Mouse (Mus musculus) ZHBTc4 (cell line): ENCODE data around the gene Gin1.

Experiments used
- DNase-seq: peaks from one replicate; pipeline ENCODE4 v3.0.0-alpha.2; 2011; ENCODE audit warnings: low read depth, low spot score

Gene Gin1

DNA sequence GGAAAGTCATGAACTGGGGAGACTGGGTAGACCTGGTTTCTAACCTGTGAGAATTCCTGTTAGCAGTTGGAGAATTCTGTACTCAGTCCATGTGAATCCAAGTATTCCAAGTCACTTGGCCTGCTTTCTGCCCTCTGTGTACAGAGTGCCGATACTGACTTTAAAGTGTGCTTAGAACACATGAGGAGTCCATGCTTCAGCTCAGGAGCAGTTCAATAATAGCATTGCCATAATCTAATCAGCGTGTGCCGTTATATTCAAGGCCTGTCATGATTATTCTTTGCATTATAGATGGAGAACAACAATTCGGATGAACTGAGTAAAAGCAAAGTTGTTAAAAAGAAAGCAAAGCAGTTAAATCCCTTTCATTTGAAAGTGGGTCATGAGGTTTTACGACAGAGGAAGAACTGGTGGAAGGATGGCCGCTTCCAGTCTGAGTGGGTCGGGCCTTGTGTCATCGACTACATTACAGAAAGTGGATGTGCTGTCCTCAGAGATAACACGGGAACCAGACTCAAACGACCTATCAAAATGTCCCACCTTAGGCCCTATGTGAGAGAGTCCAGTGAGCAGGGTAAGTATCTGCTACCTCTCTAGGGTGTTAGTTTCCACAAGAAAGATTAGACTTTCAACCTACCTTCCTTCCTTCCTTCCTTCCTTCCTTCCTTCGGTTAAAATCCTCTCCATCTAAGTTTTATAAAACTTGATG is 15.9 kb downstream of the Gin1 start:
- DNase-seq: no peak

GRCm38 (mm10) chr1:97787674-97788073 is 17.7 kb downstream of the Gin1 start:
- no peak for DNase-seq

DNA sequence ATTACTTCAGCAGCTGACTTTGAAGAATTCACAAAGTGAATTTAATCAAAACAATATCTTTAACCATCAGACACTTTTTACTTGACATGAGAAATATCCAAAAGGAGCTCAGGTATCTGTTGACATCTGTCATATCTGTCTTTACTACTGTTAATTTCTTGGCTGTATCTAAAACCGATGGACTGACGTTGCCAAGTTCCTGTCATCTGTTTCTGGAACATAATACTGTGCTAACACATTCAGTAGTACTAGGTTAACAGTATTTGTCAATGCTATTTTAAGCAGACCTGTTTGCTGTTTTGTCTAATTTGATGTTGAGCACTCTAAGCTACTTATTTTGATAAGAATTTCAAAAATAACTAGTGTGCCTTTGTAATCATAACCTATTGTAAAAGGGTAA is 18.5 kb downstream of the Gin1 start:
- DNase-seq: no peak

GRCm38 (mm10) chr1:97794110-97794509 is 24.1 kb downstream of the Gin1 start:
- peak; percentile 75 for DNase-seq

GRCm38 (mm10) chr1:97795936-97796335 is 26.0 kb downstream of the Gin1 start:
- DNase-seq: no peak

DNA sequence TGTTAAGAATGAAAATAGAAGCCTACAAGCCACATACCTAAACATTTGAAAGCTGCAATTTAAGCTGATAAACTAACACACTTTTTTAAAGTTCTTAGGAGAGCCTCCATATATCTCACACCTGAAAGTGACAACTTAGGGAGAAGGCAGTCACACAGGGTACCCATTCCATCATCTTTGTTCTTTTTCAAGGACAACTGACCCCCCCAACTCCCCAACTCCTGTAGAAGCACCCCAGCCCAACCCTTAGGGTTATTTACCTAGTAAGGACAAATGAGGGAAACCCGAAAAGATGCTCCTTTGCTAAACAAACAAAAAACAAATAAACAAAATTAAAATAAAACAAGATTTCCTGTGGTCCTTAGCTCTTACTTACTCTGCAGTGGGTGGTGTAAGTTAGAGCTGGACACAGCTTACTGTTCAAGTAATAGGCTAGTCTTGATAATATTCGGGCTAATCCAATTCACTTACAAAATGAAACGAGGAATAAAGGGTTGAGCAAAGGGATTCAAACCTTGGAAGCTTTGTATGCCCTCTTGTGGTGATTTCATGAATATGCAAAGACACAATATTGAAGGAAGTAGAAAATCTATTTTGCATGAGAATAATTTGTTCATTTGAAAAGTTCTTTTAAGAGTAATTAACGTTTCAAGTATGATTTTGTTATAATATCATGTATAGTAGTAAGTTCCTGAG is 32.4 kb downstream of the Gin1 start:
- DNase-seq: no peak

DNA sequence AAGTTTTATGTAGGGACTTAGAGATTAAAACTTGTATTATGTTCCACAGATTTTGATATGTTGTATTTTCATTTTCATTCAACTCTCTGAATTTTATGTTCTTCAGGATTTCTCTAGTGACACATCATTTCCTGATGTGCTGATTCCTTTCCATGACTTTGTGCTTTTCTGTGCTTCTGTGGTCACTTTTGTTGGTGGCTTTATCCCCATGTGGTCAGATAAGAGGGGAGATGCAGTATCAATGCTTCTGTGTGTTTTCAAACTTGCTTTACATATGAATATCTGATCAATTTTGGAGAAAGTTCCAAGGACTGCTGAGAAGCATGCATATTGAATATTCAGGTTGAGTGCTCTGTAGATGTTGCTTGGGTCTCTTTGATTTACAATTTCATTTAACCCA is 34.5 kb downstream of the Gin1 start:
- DNase-seq: no peak

DNA sequence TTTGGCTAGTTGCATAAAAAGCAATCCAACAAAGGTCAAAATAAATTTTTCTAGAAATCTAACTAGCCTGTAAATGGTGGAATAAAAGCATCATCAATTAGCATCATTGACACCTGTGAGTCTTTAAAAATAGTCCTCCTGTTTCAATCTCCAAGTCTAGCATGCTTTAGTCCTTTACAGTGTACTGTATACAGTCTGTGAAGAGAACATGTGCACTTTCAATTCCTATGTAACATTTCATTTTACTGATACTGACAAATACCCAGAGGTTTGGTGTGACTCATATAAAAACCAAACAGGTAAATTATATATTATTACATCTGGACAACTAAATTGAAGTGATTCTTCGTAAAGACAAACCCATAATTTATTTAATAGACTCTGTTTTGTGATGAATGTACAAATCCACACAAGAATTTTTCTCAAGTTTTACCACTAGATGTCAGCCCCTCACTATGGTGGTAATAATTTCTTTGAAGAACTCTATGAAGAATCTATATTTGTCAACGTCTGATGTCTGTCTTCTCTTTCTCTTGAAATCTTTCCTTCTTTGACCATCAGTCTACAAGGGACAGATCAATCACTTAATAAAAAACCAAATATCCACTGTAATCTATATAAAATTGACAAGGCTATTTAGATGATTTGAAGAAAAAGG is 39.4 kb downstream of the Gin1 start:
- DNase-seq: no peak

- no peak for DNase-seq
These were observed 51.3 kb downstream of the Gin1 start for GRCm38 (mm10) chr1:97821282-97821681.

DNA sequence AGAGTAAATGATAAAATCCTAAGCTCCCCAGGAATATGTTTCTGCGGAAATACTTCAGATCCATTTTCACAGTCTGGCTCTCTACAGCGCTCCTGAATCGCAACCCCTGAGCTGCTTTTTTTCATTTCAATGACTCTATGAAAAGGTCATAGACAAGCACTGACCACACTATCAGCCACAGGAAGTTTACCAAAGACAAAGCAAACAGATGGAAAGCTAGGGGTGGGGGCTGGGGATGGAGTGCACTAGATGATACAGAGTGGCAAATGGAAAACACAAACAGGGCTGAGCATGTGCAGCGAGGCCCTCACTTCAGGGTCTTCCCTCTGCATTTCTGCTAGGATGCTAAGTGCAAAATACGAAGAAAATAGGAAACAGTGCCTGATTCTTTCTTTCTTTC is 52.2 kb downstream of the Gin1 start:
- DNase-seq: no peak

DNA sequence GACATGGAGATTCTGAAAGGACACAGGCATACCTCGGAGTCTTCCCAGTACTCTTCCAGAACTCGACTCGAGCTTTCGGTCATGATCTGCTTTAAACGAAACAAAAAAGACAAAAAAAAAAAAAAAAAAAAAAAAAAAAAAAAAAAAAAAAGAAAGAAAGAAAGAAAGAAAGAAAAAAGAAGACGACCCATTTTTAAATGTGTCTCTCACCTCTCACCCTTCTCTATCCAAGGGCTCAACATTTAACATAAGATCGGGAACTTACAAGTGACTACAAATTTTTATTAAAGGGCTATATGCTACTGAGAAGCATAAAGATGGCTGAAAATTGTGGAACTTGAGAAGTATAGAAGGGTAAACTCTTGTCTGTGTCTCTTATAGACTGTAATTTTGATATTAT is 52.9 kb downstream of the Gin1 start:
- no peak for DNase-seq

- DNase-seq: no peak
These were observed 57.6 kb downstream of the Gin1 start for GRCm38 (mm10) chr1:97827566-97827965.

DNA sequence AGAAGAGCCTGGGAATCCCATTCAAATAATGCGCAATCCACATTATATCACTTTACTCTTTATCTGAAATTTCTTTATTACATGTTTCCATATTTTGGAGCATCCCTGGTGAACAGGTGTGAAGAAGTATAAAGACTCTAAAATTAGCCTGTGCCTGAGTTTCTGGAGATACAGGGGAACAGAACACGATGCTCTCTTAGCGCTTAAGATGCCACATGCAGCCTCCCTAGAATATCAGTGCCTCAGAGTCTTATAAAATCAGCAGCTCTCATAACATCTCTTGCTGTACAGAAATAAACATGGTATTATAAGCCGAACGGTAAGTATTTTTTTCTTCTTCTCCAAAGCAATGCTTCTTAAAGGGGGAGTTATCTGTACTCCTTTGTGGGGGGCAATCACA is 58.1 kb downstream of the Gin1 start:
- DNase-seq: no peak

DNA sequence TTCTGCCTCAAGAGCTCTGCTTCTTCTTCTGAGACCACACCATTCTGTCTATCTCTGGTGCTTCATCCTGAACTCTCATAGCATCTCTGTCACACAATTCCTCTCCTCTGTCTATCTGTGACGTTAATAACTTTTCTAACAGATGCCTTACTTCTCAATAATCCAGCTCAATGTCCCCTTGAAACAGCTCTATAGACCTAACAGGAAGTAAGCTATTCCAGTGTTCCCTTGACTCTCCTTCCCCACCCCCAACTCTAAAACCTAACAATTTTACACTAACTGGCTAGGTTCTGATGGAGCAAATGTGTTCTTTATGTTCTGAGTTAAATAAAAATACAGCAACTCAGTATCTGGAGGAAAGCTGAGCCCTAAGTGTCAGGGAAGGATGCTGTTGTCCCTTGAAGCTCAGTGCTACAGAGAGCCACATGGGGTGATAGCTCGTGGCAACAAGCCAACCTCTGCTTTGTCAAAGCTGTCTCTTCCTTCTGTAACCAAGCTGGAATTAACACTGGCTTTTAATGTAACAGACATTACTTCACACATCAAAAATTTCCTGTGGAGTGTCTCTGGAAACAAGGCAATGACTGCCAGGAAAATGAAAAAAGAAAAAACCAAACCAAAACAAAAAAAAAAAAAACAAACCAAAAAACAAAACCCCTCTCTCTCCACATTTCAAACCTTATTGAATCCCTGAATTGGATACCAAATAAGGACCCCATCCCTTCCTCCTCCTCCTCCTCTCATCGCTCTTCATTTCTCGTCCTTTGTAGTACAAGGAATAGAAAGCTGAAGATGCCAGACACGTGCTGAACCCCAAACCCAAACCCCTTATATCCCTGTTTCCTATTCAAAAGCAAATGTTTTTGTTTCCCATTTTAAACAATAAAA is 63.7 kb downstream of the Gin1 start:
- no peak for DNase-seq

- no peak for DNase-seq
These were observed 64.4 kb downstream of the Gin1 start for GRCm38 (mm10) chr1:97834354-97834822.
